Mouse (Mus musculus) frontal cortex, postnatal 10 days (tissue): Measurements from ENCODE around the gene Dnmt3b.
A peak's percentile ranks its signal among the peaks of the same experiment; 100 is the strongest.
"Not testable (repeated sequence)": the region's sequence is repeated elsewhere in the genome, so short reads cannot be mapped to it uniquely, and the experiment has no call there.

Source experiments
- DNase-seq, 2 experiments: peaks; one replicate each; pipeline ENCODE4 v3.0.0; 2022; ENCODE audit warnings: low spot score in 2 of 2, mixed read lengths in 1 of 2

The Dnmt3b gene

GRCm38 (mm10) chr2:153712646-153713091 lies 63.4 kb downstream of the Dnmt3b start:
- peak; percentile 13 to 40 for DNase-seq

DNA sequence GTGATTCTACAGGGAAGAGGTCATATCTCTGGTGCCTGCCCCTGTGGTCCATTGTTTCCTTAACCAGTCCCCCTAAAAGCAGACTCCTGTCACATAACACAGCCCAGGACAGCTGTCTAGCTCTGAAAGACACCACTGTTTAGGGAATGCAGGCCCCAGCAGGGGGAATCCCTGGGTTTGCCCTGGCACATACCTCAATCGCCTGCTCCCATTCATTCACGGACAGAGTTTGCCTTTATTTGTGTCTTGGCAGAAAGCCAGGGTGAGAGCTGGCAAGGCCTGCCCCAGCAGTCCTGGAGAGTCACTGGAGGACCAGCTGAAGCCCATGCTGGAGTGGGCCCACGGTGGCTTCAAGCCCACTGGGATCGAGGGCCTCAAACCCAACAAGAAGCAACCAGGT lies 64.0 kb downstream of the Dnmt3b start:
- peak; percentile 71 to 78 for DNase-seq

DNA sequence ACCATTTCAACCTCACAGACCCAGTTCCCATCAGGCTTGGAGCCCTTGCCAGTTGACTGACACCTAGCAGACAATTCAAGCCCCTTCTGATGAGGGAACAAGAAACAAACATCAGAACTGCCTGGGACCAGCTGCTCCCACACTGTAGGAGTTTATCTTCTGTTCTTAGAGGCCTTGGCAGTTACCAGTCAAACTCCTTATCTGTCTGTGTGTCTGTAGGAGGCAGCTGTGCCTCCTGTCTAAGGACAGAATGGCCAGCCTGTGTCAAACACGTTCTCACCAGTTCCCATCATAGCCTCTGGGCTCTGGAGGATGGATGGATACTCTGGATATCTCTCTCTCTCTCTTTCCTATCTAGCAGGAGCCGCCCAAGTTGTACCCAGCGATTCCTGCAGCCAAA lies 68.6 kb downstream of the Dnmt3b start:
- not testable (repeated sequence) for DNase-seq

- DNase-seq = no peak
These were observed 73.8 kb downstream of the Dnmt3b start for GRCm38 (mm10) chr2:153723098-153723497.

DNA sequence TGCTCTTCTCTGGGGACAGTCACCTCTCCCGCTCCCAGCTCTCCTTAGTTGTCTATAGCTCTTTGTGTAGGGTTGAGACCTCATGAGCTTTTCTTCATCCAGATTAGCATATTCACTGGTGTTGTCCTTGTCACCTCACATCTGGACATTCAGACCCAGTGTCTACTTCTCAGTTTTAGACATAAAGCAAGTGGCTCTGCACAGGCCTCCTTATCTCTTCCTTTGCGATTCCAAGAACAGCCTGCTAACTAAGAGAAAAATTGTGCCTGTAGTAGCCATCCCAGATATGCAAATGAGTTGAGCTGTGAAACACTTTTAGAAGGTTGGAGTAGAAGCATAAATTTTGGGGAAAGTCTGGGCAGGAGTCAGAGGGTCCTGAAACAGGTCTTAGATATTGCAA lies 75.2 kb downstream of the Dnmt3b start:
- DNase-seq = no peak

DNA sequence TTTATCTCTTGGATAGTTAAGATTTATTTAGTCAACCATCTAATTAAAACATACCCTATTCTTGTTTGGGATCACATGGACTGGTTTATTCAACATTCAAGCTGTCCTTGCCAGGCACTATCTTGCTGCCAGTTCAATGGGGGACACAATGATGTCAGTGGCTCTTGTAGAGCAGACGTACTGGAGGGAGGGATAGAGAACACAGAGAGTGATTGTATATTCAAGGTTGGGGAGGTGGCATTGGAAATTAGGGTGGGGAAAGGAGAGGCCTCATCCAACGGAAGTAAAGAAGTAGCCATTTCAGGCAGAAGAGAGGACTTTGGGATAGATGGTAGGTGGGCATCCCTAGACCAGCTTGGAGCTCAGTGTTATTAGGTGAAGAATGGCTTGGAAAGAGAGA lies 75.6 kb downstream of the Dnmt3b start:
- DNase-seq = no peak

DNA sequence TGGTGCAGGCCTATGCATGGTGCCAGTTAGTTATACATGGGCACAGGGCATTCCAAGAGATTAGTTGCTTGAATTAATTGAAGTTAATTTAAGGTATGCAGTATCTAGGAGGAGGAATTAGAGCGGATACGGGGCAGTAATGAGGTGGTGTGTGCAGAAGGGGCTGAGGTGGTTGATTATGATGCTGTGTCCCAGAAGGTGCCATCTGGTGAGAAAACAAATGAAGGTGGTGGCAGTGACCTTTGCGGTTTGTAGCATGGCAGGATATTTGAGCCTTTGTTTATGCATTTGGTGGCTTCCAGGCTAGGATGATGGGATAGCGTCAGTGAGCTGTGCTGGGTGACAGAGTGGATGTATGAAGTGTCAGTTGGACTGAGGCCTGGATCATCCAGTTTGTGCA lies 76.0 kb downstream of the Dnmt3b start:
- no peak for DNase-seq

- DNase-seq = no peak
These were observed 84.8 kb downstream of the Dnmt3b start for GRCm38 (mm10) chr2:153734033-153734432.
